Mouse (Mus musculus) intestine, postnatal 0 days (tissue): ENCODE measurements at regions not wholly inside any gene's neighbourhood (a gene's known extent, or its start where the extent isn't known, plus 50 kb on each side); places are given as distances from the start of the nearest gene placed in this dataset.

Experiments
- ATAC-seq: fragments of 200-750 bp; cut with Nextera tagmentation; 2 replicates; pipeline ENCODE4 v1.8.0; 2017; ENCODE audit warnings: mild to moderate bottlenecking, moderate TSS enrichment, moderate library complexity
- H3K27ac ChIP-seq: fragments of 300-500 bp; sonication (generic); 2 replicates; pipeline ENCODE4 v1.5.1; 2014; ENCODE audit warnings: mild to moderate bottlenecking, low read depth, low read length, moderate library complexity
- H3K27me3 ChIP-seq: fragments of 300-500 bp; sonication (generic); replicated peaks from 2 replicates; pipeline ENCODE4 v1.6.1; 2014; ENCODE audit warnings: low read length, mixed read lengths; ENCODE audit not compliant: control insufficient read depth, insufficient read depth
- H3K36me3 ChIP-seq: fragments of 300-500 bp; sonication (generic); 2 replicates; pipeline ENCODE4 v1.6.1; 2014; ENCODE audit warnings: mild to moderate bottlenecking, moderate library complexity; ENCODE audit not compliant: control insufficient read depth, insufficient read depth
- H3K4me1 ChIP-seq: fragments of 300-500 bp; sonication (generic); replicated peaks from 2 replicates; pipeline ENCODE4 v1.6.1; 2014; ENCODE audit warnings: antibody characterized with exemption, low read length, mixed read lengths; ENCODE audit not compliant: control insufficient read depth, insufficient read depth
- H3K4me2 ChIP-seq: fragments of 300-500 bp; sonication (generic); replicated peaks from 2 replicates; pipeline ENCODE4 v1.6.1; 2014; ENCODE audit warnings: low read depth, mild to moderate bottlenecking, moderate library complexity
- H3K4me3 ChIP-seq: fragments of 300-500 bp; sonication (generic); 2 replicates; pipeline ENCODE4 v1.5.1; 2014; ENCODE audit warnings: low read depth, low read length
- H3K9ac ChIP-seq: fragments of 300-500 bp; sonication (generic); 2 replicates; pipeline ENCODE4 v1.6.1; 2014; ENCODE audit warnings: mild to moderate bottlenecking, low read depth, low read length
- H3K9me3 ChIP-seq: fragments of 300-500 bp; sonication (generic); 2 replicates; pipeline ENCODE4 v1.6.1; 2016; ENCODE audit warnings: mixed run types; ENCODE audit not compliant: control insufficient read depth
- CTCF ChIP-seq: sonication (generic); IDR thresholded peaks from 2 replicates; pipeline ENCODE4 v1.5.1; 2016; ENCODE audit warnings: low read depth, mild to moderate bottlenecking, control low read depth, antibody characterized with exemption, moderate library complexity
- WGBS: fragments of 180-500 bp; shearing (Covaris S2); extraction: QIAGEN DNeasy Blood & Tissue Kit; methylation state at CpG from one replicate; pipeline ENCODE4 v1.1.7; 2014; 5-methylcytosine and 5-hydroxymethylcytosine counted together

DNA sequence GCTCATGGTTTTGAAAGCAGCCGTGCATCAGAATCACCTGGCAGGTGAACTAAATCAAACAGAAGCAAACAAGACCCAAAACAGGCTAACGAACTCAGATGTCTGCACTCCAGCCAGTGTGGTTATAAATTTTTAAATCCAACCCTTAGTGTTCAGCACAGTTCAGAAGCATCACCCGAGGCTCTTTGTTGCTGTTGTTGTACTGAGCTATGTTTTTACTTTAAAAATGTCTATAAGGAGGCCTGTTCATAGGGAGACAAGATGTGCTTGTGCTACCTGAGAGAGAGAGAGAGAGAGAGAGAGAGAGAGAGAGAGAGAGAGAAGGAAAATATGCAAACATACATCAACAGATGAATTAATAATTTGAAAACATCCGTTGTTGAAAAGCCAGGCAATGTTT lies 1503.1 kb upstream of the Gm6569 start:
- Histone ChIP-seq H3K27ac (no peak overlapping the region), H3K4me1 (no peaks in the 10 kb centered on the region), H3K4me3 (no peak overlapping the region), H3K36me3 (no peaks in the 10 kb centered on the region), H3K9ac (no peak overlapping the region), H3K9me3 (no peaks in the 10 kb centered on the region), H3K4me2 (no peak overlapping the region), H3K27me3 (no peaks in the 10 kb centered on the region)
- ATAC-seq: no peak
- 65% methylated on average over 4 of the region's 4 CpGs for WGBS
- TF ChIP-seq CTCF: no peak

DNA sequence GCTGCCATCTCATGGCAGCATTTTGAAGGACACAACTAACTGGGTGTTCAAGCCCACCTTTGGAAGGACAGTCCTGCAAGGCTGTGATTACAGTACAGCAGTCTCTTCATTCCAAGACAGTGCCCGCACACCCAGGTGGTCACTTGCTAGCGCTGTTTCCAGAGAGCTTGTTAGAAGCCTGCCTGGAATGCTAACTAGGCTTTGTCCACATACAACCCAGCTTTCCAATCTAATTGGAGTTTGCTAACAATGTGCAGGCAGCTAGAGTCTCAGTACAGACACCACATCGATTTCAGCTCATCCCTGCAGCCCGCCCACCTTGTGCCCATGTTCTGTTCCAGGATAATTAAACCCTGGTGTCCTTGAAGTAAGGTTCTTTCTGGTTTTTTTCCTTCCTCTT lies 1499.9 kb upstream of the Gm6569 start:
- no peak overlapping the region for H3K9ac ChIP-seq
- WGBS: 83% methylated on average over 4 of the region's 4 CpGs
- H3K27ac ChIP-seq: no peak overlapping the region
- no peaks in the 10 kb centered on the region for H3K36me3 ChIP-seq
- H3K4me1 ChIP-seq: no peaks in the 10 kb centered on the region
- H3K9me3 ChIP-seq: no peaks in the 10 kb centered on the region
- ATAC-seq: no peak
- H3K27me3 ChIP-seq: no peaks in the 10 kb centered on the region
- H3K4me3 ChIP-seq: no peak overlapping the region
- H3K4me2 ChIP-seq: no peak overlapping the region
- no peak for TF ChIP-seq CTCF

DNA sequence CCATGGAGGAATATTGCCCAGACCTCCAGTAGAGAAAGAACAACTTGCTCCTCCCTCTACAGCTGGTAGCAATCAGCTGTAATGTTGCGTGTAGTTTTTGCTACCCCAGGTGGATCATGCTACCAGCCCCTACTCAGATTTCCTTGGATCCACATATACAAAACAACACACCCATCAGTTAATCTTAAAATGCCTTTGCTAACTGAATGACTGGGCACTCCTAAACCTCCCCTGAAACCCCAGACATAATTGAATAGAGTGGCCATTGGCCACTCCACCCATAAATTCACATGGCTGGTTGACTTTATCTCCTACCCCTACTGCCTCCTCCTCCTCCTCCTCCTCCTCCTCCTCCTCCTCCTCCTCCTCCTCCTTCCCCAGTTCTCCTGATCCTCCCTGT lies 1494.7 kb upstream of the Gm6569 start:
- no peak overlapping the region for H3K4me3 ChIP-seq
- H3K36me3 ChIP-seq: no peaks in the 10 kb centered on the region
- 97% methylated on average over 1 of the region's 1 CpGs for WGBS
- no peak overlapping the region for H3K9ac ChIP-seq
- H3K27ac ChIP-seq: no peak overlapping the region
- no peak for ATAC-seq
- H3K4me2 ChIP-seq: no peak overlapping the region
- no peak for TF ChIP-seq CTCF
- H3K27me3 ChIP-seq: no peaks in the 10 kb centered on the region
- H3K9me3 ChIP-seq: no peaks in the 10 kb centered on the region
- no peaks in the 10 kb centered on the region for H3K4me1 ChIP-seq

DNA sequence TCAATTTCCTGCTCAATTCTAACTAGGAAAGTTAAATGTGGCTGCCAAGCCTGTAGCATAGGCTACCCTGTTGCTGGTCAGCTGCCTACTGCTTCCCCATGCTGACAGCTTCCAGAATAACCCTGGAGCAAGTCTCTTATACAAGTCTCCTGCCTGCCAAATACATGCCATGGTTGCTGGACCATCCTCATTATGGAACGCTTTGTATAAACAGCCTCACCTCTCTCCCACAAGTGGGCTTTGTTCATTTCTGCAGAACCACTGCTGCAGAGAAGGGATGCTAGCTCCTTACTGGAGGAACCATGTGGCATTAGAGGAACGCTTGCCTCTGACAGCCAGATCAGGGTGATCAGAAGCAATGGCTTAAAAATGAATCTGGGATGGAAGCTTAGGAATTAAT lies 1492.4 kb upstream of the Gm6569 start:
- Histone ChIP-seq H3K9me3 (no peaks in the 10 kb centered on the region), H3K9ac (no peak overlapping the region), H3K4me1 (no peaks in the 10 kb centered on the region), H3K4me3 (no peak overlapping the region), H3K36me3 (no peaks in the 10 kb centered on the region), H3K27me3 (no peaks in the 10 kb centered on the region), H3K4me2 (no peak overlapping the region), H3K27ac (no peak overlapping the region)
- no peak for ATAC-seq
- WGBS: 86% methylated on average over 2 of the region's 2 CpGs
- TF ChIP-seq CTCF: no peak

DNA sequence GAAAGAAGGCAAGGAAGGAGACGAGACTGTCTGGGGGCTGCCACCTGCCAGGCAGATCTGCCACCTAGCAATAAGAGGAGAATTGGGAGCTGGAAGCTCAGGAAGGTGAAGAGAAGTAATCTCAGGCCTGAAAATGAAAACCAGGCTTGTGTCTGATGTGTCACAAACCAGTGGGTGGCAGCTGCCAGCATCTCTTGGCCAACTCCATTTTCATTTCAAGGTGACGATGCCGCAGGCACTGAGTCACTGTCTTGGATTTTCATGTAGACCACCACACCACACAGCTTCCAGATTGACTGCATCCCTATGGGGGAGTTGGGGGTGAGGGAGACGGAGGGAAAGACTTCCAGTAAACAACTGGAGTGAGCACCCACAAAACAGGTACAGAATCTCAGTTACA lies 1491.9 kb upstream of the Gm6569 start:
- no peak overlapping the region for H3K27ac ChIP-seq
- no peak overlapping the region for H3K4me3 ChIP-seq
- ATAC-seq: no peak

DNA sequence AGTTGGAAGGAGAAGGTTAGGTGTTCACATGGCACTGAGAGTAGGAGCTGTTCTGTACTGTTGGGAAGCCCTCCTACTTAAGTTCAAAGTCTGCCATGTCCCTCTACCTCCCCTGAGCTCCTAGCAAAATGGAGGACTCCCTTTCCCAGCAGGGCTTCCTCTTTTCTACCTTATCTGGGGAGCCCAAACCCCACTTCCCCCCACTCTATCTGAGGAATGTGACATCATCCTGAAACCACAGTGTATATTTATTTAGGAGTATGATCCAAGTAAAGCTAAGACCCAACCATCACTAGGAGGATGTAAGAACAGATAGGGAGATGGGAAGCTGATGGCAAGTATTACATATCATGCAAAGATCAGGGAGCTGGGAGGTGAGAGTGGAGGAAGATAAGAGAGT lies 1490.6 kb upstream of the Gm6569 start:
- Histone ChIP-seq H3K27ac (no peak overlapping the region), H3K36me3 (no peaks in the 10 kb centered on the region), H3K9me3 (no peaks in the 10 kb centered on the region), H3K9ac (no peak overlapping the region), H3K4me2 (no peak overlapping the region), H3K4me1 (no peaks in the 10 kb centered on the region), H3K27me3 (no peaks in the 10 kb centered on the region), H3K4me3 (no peak overlapping the region)
- TF ChIP-seq CTCF: no peak
- no peak for ATAC-seq

More for the DNA sequence above, 1491.9 kb upstream of the Gm6569 start:
- Histone ChIP-seq H3K9me3 (no peaks in the 10 kb centered on the region), H3K36me3 (no peaks in the 10 kb centered on the region), H3K27me3 (no peaks in the 10 kb centered on the region), H3K4me2 (no peak overlapping the region), H3K9ac (no peak overlapping the region), H3K4me1 (no peaks in the 10 kb centered on the region)
- TF ChIP-seq CTCF: no peak
- WGBS: 78% methylated on average over 4 of the region's 4 CpGs

DNA sequence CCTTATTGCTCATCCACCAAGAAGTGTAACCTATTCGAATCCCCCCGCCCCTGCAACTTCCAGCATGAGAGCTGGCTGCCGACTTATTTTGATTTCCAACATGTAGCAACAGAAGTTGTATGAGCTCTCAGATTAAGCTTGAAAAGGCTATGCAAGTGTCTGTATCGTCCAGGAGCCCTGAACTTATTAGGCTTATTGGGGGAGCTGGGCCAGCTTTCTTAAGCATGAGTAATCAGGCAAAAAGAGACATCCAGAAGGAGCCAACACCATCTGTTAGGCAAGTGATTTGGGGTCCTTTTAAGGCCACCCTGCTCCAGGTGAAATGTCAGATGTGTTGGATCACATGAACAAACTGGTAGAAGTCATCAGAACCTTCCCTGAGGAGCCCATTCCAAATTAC lies 1481.0 kb upstream of the Gm6569 start:
- Histone ChIP-seq H3K9ac (no peak overlapping the region), H3K9me3 (no peaks in the 10 kb centered on the region), H3K4me2 (no peak overlapping the region), H3K36me3 (no peaks in the 10 kb centered on the region), H3K27ac (no peak overlapping the region), H3K27me3 (no peaks in the 10 kb centered on the region), H3K4me1 (no peaks in the 10 kb centered on the region), H3K4me3 (no peak overlapping the region)
- TF ChIP-seq CTCF: no peak
- 84% methylated on average over 4 of the region's 4 CpGs for WGBS
- no peak for ATAC-seq
